Mouse (Mus musculus): Measurements from ENCODE around the gene Serpine1. TPM values are rescaled to one million over a fixed set of nuclear protein-coding genes. Genes with fewer than 3 reads are reported as not detected.

Gene Serpine1
- polyA plus RNA-seq, 1 experiment = 19.8 TPM

DNA sequence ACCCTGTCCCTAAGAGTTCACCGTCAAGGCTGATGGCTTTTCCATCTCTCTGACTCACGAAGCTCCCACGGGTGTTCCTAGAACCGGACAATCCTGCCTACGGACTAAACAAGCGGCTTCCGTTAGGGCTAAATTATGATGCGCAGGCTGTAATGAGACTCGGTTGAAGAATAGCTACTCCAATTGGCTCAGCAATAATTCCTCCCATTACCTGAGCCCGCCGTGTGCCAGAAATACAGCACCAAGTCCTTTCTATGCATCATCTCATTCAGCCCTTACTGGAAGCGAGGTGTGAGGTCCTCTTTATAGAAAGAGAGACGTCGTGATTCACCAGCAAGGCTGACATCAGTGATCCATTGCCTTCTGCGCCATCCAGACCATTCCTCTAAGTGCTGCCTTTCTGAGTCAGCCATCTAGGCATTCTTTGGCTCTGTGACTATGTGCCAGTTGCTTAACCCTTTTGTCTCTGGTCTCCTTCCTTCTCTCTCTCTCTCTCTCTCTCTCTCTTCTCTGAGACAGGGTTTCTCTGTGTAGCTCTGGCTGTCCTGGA lies 59.6 kb downstream of the Serpine1 start:
- no peaks in the 10 kb centered on the region for H3K4me1 ChIP-seq (ENCODE audit: control insufficient read depth, insufficient read depth, low read length)
- WGBS = 68% methylated on average over 15 of the region's 15 CpGs
- H3K4me3 ChIP-seq (replicated peaks; ENCODE audit: extremely low read depth, low read depth, low read length) = no peak overlapping the region
- DNase-seq = no peak
- TF ChIP-seq POLR2A (IDR thresholded peaks at IDR 0.05; ENCODE audit: borderline replicate concordance, extremely low read depth, low read depth, low read length) (no peak), CTCF (IDR thresholded peaks at IDR 0.05; ENCODE audit: insufficient read depth, low read length) (no peak)

Other genes with a start within 250 kb of the Serpine1 start
- gene Col26a1, start 189.1 kb downstream of the Serpine1 start, polyA plus RNA-seq (2012; rRNA removed) = 1.5 and 2.0 TPM in 2 replicates
- gene Ift22, start 164.1 kb downstream of the Serpine1 start, polyA plus RNA-seq (2012; rRNA removed) = 10.8 and 13.4 TPM in 2 replicates
- 203 and 217 TPM in 2 replicates for gene Fis1, start 119.0 kb downstream of the Serpine1 start, polyA plus RNA-seq (2012; rRNA removed)
- 20.6 and 27.6 TPM in 2 replicates for gene Cldn15, start 105.7 kb downstream of the Serpine1 start, polyA plus RNA-seq (2012; rRNA removed)
- gene Plod3, start 85.2 kb downstream of the Serpine1 start, polyA plus RNA-seq (2012; rRNA removed) = 84.8 and 85.6 TPM in 2 replicates
- 70.3 and 82.0 TPM in 2 replicates for gene Znhit1, start 84.2 kb downstream of the Serpine1 start, polyA plus RNA-seq (2012; rRNA removed)
- 0.03 TPM in 1 of 2 replicates, not detected in the other for gene Vgf, start 45.9 kb downstream of the Serpine1 start, polyA plus RNA-seq (2012; rRNA removed)
- gene Ap1s1, start 26.1 kb downstream of the Serpine1 start, polyA plus RNA-seq (2012; rRNA removed) = 29.0 and 32.0 TPM in 2 replicates
- 24.4 and 26.8 TPM in 2 replicates for gene Trim56, start 43.9 kb upstream of the Serpine1 start, polyA plus RNA-seq (2012; rRNA removed)
- gene Muc3, start 77.1 kb upstream of the Serpine1 start, polyA plus RNA-seq (2012; rRNA removed) = 4.3 TPM in 1 of 2 replicates, not detected in the other
- 0.26 and 0.74 TPM in 2 replicates for gene Muc3a, start 140.1 kb upstream of the Serpine1 start, polyA plus RNA-seq (2012; rRNA removed)
- gene Ache, start 215.3 kb upstream of the Serpine1 start, polyA plus RNA-seq (2012; rRNA removed) = 2.0 and 3.3 TPM in 2 replicates
- 7.0 and 7.1 TPM in 2 replicates for gene Ufsp1, start 222.4 kb upstream of the Serpine1 start, polyA plus RNA-seq (2012; rRNA removed)
- gene Srrt, start 235.4 kb upstream of the Serpine1 start, polyA plus RNA-seq (2012; rRNA removed) = 107 and 136 TPM in 2 replicates
- gene Trip6, start 242.1 kb upstream of the Serpine1 start, polyA plus RNA-seq (2012; rRNA removed) = 52.6 and 55.2 TPM in 2 replicates